Mouse (Mus musculus): ENCODE results near the gene Grn.

Grn gene

DNA sequence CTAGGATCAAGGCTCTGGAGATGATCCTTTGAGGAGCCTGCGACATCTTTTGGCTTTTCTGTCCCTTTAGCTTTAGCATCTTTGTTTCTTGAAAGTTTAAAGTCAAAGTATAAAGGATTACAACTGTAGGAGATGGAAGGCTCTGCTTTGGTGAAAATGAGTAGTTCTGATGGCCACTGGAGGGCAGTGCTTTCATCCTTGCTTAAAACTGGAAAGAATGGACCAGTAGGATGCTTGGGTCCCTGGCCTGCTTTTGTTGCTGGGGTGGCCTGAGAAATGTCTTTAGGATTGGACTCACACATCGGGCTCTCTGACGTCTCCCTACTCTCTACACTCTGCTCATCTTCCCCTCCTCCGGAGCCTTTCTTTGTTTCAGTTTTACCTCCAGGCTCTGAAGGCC is 50.8 kb downstream of the Grn start:
- no peak for DNase-seq

DNA sequence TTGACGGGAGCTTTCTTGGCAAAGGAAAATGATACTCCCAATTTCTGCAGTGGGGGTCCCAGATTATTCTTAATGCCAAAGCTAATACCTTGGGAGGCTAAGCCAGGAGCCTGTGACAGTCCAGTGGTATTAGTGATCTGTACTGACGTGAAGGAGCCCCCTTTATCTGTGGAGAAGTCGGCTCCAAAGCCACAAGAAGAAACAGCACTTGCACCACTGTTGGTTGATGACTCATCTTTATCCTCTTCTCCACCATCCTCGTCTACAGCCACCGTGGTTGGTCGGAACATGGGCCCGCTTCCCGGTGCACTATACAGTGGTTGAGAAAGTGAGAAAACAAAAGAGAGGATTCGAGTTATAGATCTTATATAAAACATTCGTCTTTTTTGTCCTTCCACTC is 51.7 kb downstream of the Grn start:
- DNase-seq: no peak

Measured in cerebellum, postnatal 14 days (tissue).